Mouse (Mus musculus) E14TG2a.4 (cell line): ENCODE measurements at regions not wholly inside any gene's neighbourhood (a gene's known extent, or its start where the extent isn't known, plus 50 kb on each side); places are given as distances from the start of the nearest gene placed in this dataset.

Experiments used
- CTCF ChIP-seq: conservative IDR thresholded peaks from 2 replicates; pipeline ENCODE4 v1.5.1; 2014; ENCODE audit warnings: low read length
- NANOG ChIP-seq: IDR thresholded peaks from 2 replicates; pipeline ENCODE4 v1.6.1; 2014; ENCODE audit warnings: borderline replicate concordance, low read length, mixed read lengths
- POU5F1 ChIP-seq: IDR thresholded peaks from 2 replicates; pipeline ENCODE4 v1.6.1; 2014; ENCODE audit warnings: low read length, borderline replicate concordance

- TF ChIP-seq CTCF = peak; percentile 95
- 0 out of 2 replicates have a peak, but pooled peaks have one; percentile 9 for TF ChIP-seq NANOG
- TF ChIP-seq POU5F1 = no peak
These were observed 78.1 kb upstream of the Prok2 start for GRCm38 (mm10) chr6:99803983-99804904.
